Mouse (Mus musculus) forebrain, embryonic 16.5 days (tissue): ENCODE measurements around the gene Cfap43. TPM values are rescaled to one million over a fixed set of nuclear protein-coding genes. Genes with fewer than 3 reads are reported as not detected.
A peak's percentile ranks its signal among the peaks of the same experiment; 100 is the strongest.

Experiments
- ATAC-seq: fragments of 200-750 bp; cut with Nextera tagmentation; 2 replicates; pipeline ENCODE4 v1.8.0; 2017; ENCODE audit warnings: mild to moderate bottlenecking, moderate library complexity
- H3K27ac ChIP-seq: fragments of 300-500 bp; sonication (generic); 2 replicates; pipeline ENCODE4 v1.5.1; 2014; ENCODE audit warnings: low read length, control low read depth
- H3K27me3 ChIP-seq: fragments of 300-500 bp; sonication (generic); replicated peaks from 2 replicates; pipeline ENCODE4 v1.6.1; 2014; ENCODE audit warnings: low read length; ENCODE audit not compliant: control insufficient read depth, insufficient read depth
- H3K36me3 ChIP-seq: fragments of 300-500 bp; sonication (generic); 2 replicates; pipeline ENCODE4 v1.6.1; 2014; ENCODE audit not compliant: control insufficient read depth, insufficient read depth
- H3K4me1 ChIP-seq: fragments of 300-500 bp; sonication (generic); replicated peaks from 2 replicates; pipeline ENCODE4 v1.6.1; 2014; ENCODE audit warnings: low read length; ENCODE audit not compliant: control insufficient read depth, insufficient read depth
- H3K4me2 ChIP-seq: fragments of 300-500 bp; sonication (generic); 2 replicates; pipeline ENCODE4 v1.6.1; 2014; ENCODE audit warnings: mild to moderate bottlenecking, low read length, control low read depth
- H3K4me3 ChIP-seq: fragments of 300-500 bp; sonication (generic); replicated peaks from 2 replicates; pipeline ENCODE4 v1.5.1; 2014; ENCODE audit warnings: mild to moderate bottlenecking, low read length, control low read depth
- H3K9ac ChIP-seq: fragments of 300-500 bp; sonication (generic); replicated peaks from 2 replicates; pipeline ENCODE4 v1.6.1; 2014; ENCODE audit warnings: low read depth, low read length, control low read depth
- H3K9me3 ChIP-seq: fragments of 300-500 bp; sonication (generic); 2 replicates; pipeline ENCODE4 v1.6.1; 2016; ENCODE audit warnings: low read length; ENCODE audit not compliant: control insufficient read depth
- WGBS: fragments of 180-500 bp; shearing (Covaris S2); extraction: QIAGEN DNeasy Blood & Tissue Kit; methylation state at CpG from one replicate; pipeline ENCODE4 v1.1.7; 2014; 5-methylcytosine and 5-hydroxymethylcytosine counted together
- polyA plus RNA-seq: library from polyadenylated mRNA; unstranded; fragments of >200 nt; fragmentation: Nextera tagmentation; extraction: Ambion mirVana; gene quantifications from 2 replicates; pipeline ENCODE4 v1.2.1, GENCODE M21; 2015

Gene Cfap43
- polyA plus RNA-seq: 0.63 and 1.1 TPM in 2 replicates

- Histone ChIP-seq H3K4me3 (peak within 1 kb of the TSS; percentile 76), H3K36me3 (no peaks in the 10 kb centered on the region), H3K4me1 (peaks cover 26% of the 10 kb centered on the region), H3K4me2 (peak within 1 kb of the TSS; percentile 73), H3K27me3 (no peaks in the 10 kb centered on the region), H3K9me3 (no peaks in the 10 kb centered on the region), H3K9ac (peak within 1 kb of the TSS; percentile 75), H3K27ac (peak within 1 kb of the TSS; percentile 68)
- WGBS: under 1% methylated on average over 48 of the region's 48 CpGs
- ATAC-seq: peak; percentile 77
Observed at GRCm38 (mm10) chr19:47919126-47919965, at the start of gene Cfap43, which contains the start of gene Itprip. Cfap43 (minus strand) TSS chr19:47919287. Itprip (minus strand) TSS chr19:47919299.

GRCm38 (mm10) chr19:47958181-47958580 lies 39.1 kb upstream of the Cfap43 start:
- Histone ChIP-seq H3K36me3 (no peaks in the 10 kb centered on the region), H3K9ac (no peak overlapping the region), H3K27me3 (no peaks in the 10 kb centered on the region), H3K4me3 (no peak overlapping the region), H3K9me3 (no peaks in the 10 kb centered on the region), H3K27ac (no peak overlapping the region), H3K4me1 (peaks cover 5% of the 10 kb centered on the region), H3K4me2 (no peak overlapping the region)
- 48% methylated on average over 13 of the region's 13 CpGs for WGBS
- no peak for ATAC-seq

- Histone ChIP-seq H3K9me3 (no peaks in the 10 kb centered on the region), H3K4me3 (no peak overlapping the region), H3K4me1 (peaks cover 10% of the 10 kb centered on the region), H3K9ac (0 out of 2 replicates have a peak overlapping the region, but pooled peaks have one; percentile 9), H3K4me2 (no peak overlapping the region), H3K36me3 (no peaks in the 10 kb centered on the region), H3K27ac (no peak overlapping the region), H3K27me3 (no peaks in the 10 kb centered on the region)
- WGBS: 40% methylated on average over 9 of the region's 9 CpGs
- peak; percentile 28; the same call in 1 of the 2 replicates for ATAC-seq
Observed at GRCm38 (mm10) chr19:47953169-47953568, 34.1 kb upstream of the Cfap43 start.

GRCm38 (mm10) chr19:47950946-47951345 lies 31.9 kb upstream of the Cfap43 start:
- Histone ChIP-seq H3K27ac (no peak overlapping the region), H3K9ac (no peak overlapping the region), H3K4me3 (no peak overlapping the region), H3K4me1 (peaks cover 9% of the 10 kb centered on the region), H3K9me3 (no peaks in the 10 kb centered on the region), H3K36me3 (no peaks in the 10 kb centered on the region), H3K27me3 (no peaks in the 10 kb centered on the region), H3K4me2 (no peak overlapping the region)
- no peak for ATAC-seq
- WGBS: 92% methylated on average over 7 of the region's 7 CpGs

GRCm38 (mm10) chr19:47946821-47947465 lies 27.9 kb upstream of the Cfap43 start:
- H3K27me3 ChIP-seq: no peaks in the 10 kb centered on the region
- no peaks in the 10 kb centered on the region for H3K36me3 ChIP-seq
- H3K4me3 ChIP-seq: no peak overlapping the region
- no peaks in the 10 kb centered on the region for H3K4me1 ChIP-seq
- no peaks in the 10 kb centered on the region for H3K9me3 ChIP-seq
- H3K9ac ChIP-seq: no peak overlapping the region
- WGBS: 54% methylated on average over 23 of the region's 23 CpGs
- H3K4me2 ChIP-seq: peak overlapping the region; percentile 9
- peak; percentile 40; the same call in 1 of the 2 replicates for ATAC-seq
- no peak overlapping the region for H3K27ac ChIP-seq

GRCm38 (mm10) chr19:47939361-47939760 lies 20.3 kb upstream of the Cfap43 start:
- H3K9me3 ChIP-seq: no peaks in the 10 kb centered on the region
- 38% methylated on average over 6 of the region's 6 CpGs for WGBS
- ATAC-seq: no peak
- H3K4me1 ChIP-seq: peaks cover 4% of the 10 kb centered on the region
- H3K9ac ChIP-seq: no peak overlapping the region
- no peak overlapping the region for H3K4me3 ChIP-seq
- H3K27ac ChIP-seq: no peak overlapping the region
- H3K4me2 ChIP-seq: no peak overlapping the region
- no peaks in the 10 kb centered on the region for H3K36me3 ChIP-seq
- no peaks in the 10 kb centered on the region for H3K27me3 ChIP-seq

GRCm38 (mm10) chr19:47937443-47938406 lies 18.6 kb upstream of the Cfap43 start, which contains the start of gene Cfap58:
Cfap58 (plus strand) TSS chr19:47937675.
- H3K27me3 ChIP-seq: no peaks in the 10 kb centered on the region
- 4% methylated on average over 41 of the region's 41 CpGs for WGBS
- peak within 1 kb of the TSS; percentile 47 for H3K9ac ChIP-seq
- no peak within 1 kb of the TSS for H3K27ac ChIP-seq
- ATAC-seq: peak; percentile 90
- H3K36me3 ChIP-seq: no peaks in the 10 kb centered on the region
- no peaks in the 10 kb centered on the region for H3K9me3 ChIP-seq
- H3K4me2 ChIP-seq: peak within 1 kb of the TSS; percentile 88
- peaks cover 4% of the 10 kb centered on the region for H3K4me1 ChIP-seq
- peak within 1 kb of the TSS; percentile 51 for H3K4me3 ChIP-seq

GRCm38 (mm10) chr19:47936938-47937337 lies 17.9 kb upstream of the Cfap43 start:
- no peaks in the 10 kb centered on the region for H3K9me3 ChIP-seq
- no peak for ATAC-seq
- H3K4me3 ChIP-seq: no peak overlapping the region; the same call in 1 of the 2 replicates
- H3K27ac ChIP-seq: no peak overlapping the region
- H3K4me1 ChIP-seq: peaks cover 4% of the 10 kb centered on the region
- 67% methylated on average over 9 of the region's 9 CpGs for WGBS
- H3K4me2 ChIP-seq: peak overlapping the region; percentile 88
- H3K27me3 ChIP-seq: no peaks in the 10 kb centered on the region
- peak overlapping the region; percentile 47; the same call in 1 of the 2 replicates for H3K9ac ChIP-seq
- H3K36me3 ChIP-seq: no peaks in the 10 kb centered on the region
